Mouse (Mus musculus) spleen, adult 12 weeks (tissue): ENCODE measurements around the gene Gm8082.
"Not testable (repeated sequence)": the region's sequence is repeated elsewhere in the genome, so short reads cannot be mapped to it uniquely, and the experiment has no call there.

Source experiments
- DNase-seq: peaks from one replicate; pipeline ENCODE4 v3.0.0; 2022; ENCODE audit warnings: low spot score

The Gm8082 gene

GRCm38 (mm10) chr14:42993524-42993923 is at the start of gene Gm8082:
TSS of gene Gm8082 (minus strand) at chr14:42993624.
- DNase-seq, result not testable (repeated sequence)

GRCm38 (mm10) chr14:43015528-43015927 is 22.1 kb upstream of the Gm8082 start, which contains the start of gene Gm10376:
TSS of gene Gm10376 (minus strand) at chr14:43015628.
- DNase-seq, result not testable (repeated sequence)
